Mouse (Mus musculus) heart, postnatal 0 days (tissue): Measurements from ENCODE around the gene Igsf8. TPM values are rescaled to one million over a fixed set of nuclear protein-coding genes. Genes with fewer than 3 reads are reported as not detected.
A peak's percentile ranks its signal among the peaks of the same experiment; 100 is the strongest.

Source experiments
- ATAC-seq: fragments of 200-750 bp; cut with Nextera tagmentation; 2 replicates; pipeline ENCODE4 v1.8.0; 2017; ENCODE audit warnings: low read depth, moderate number of reproducible peaks, moderate library complexity; ENCODE audit not compliant: insufficient read depth
- DNase-seq: peaks from one replicate; pipeline ENCODE4 v3.0.0-alpha.2; 2016; ENCODE audit warnings: low spot score
- H3K27ac ChIP-seq: fragments of 300-500 bp; sonication (generic); 2 replicates; pipeline ENCODE4 v1.5.1; 2014; ENCODE audit warnings: low read depth, mild to moderate bottlenecking
- H3K27me3 ChIP-seq: fragments of 300-500 bp; sonication (generic); 2 replicates; pipeline ENCODE4 v1.6.1; 2014; ENCODE audit warnings: low read length, mixed read lengths; ENCODE audit not compliant: control insufficient read depth, insufficient read depth
- H3K36me3 ChIP-seq: fragments of 300-500 bp; sonication (generic); replicated peaks from 2 replicates; pipeline ENCODE4 v1.6.1; 2014; ENCODE audit warnings: low read length, mixed read lengths; ENCODE audit not compliant: control insufficient read depth, insufficient read depth
- H3K4me1 ChIP-seq: fragments of 300-500 bp; sonication (generic); 2 replicates; pipeline ENCODE4 v1.6.1; 2014; ENCODE audit warnings: antibody characterized with exemption; ENCODE audit not compliant: control insufficient read depth, insufficient read depth
- H3K4me2 ChIP-seq: fragments of 300-500 bp; sonication (generic); 2 replicates; pipeline ENCODE4 v1.6.1; 2014; ENCODE audit warnings: low read depth, mild to moderate bottlenecking, low read length, moderate library complexity
- H3K4me3 ChIP-seq: fragments of 300-500 bp; sonication (generic); 2 replicates; pipeline ENCODE4 v1.5.1; 2014; ENCODE audit warnings: low read depth, low read length
- H3K9ac ChIP-seq: fragments of 300-500 bp; sonication (generic); replicated peaks from 2 replicates; pipeline ENCODE4 v1.6.1; 2014; ENCODE audit warnings: low read depth, low read length, mixed read lengths
- H3K9me3 ChIP-seq: fragments of 300-500 bp; sonication (generic); replicated peaks from 2 replicates; pipeline ENCODE4 v1.6.1; 2016; ENCODE audit warnings: low read length; ENCODE audit not compliant: control insufficient read depth
- CTCF ChIP-seq: IDR thresholded peaks from 2 replicates; pipeline ENCODE4 v1.5.1; 2016; ENCODE audit warnings: antibody characterized with exemption, control low read depth, low read depth
- EP300 ChIP-seq: IDR thresholded peaks from 2 replicates; pipeline ENCODE4 v1.6.1; 2016; ENCODE audit warnings: antibody characterized with exemption, low read depth
- WGBS: fragments of 180-500 bp; shearing (Covaris S2); extraction: QIAGEN DNeasy Blood & Tissue Kit; methylation state at CpG from one replicate; pipeline ENCODE4 v1.1.7; 2014; 5-methylcytosine and 5-hydroxymethylcytosine counted together
- polyA plus RNA-seq: library from polyadenylated mRNA; unstranded; fragments of >200 nt; fragmentation: Nextera tagmentation; extraction: Ambion mirVana; gene quantifications from 2 replicates; pipeline ENCODE4 v1.2.1, GENCODE M21; 2015
- total RNA-seq: library from RNA; depleted of rRNA; stranded (reverse); fragments of >200 nt; gene quantifications from 2 replicates; pipeline ENCODE4 v1.2.3, GENCODE M21; 2014; ENCODE audit warnings: low replicate concordance

Igsf8 gene
- total and polyA plus RNA-seq, 2 experiments from 2014 or later: 11.4 to 22.1 TPM

GRCm38 (mm10) chr1:172289617-172289946 is 28.1 kb downstream of the Igsf8 start:
- Histone ChIP-seq H3K36me3 (peaks cover 62% of the 10 kb centered on the region), H3K9ac (no peak overlapping the region), H3K4me1 (no peaks in the 10 kb centered on the region), H3K27ac (no peak overlapping the region), H3K4me2 (no peak overlapping the region), H3K4me3 (no peak overlapping the region), H3K27me3 (no peaks in the 10 kb centered on the region), H3K9me3 (no peaks in the 10 kb centered on the region)
- WGBS: 73% methylated on average over 3 of the region's 3 CpGs
- ATAC-seq (no peak), DNase-seq (no peak)
- no peak for TF ChIP-seq CTCF
- no peak for TF ChIP-seq EP300

- no peak for TF ChIP-seq EP300
- TF ChIP-seq CTCF: no peak
Observed at GRCm38 (mm10) chr1:172292880-172293279, 31.4 kb downstream of the Igsf8 start.

GRCm38 (mm10) chr1:172293449-172293848 is 32.0 kb downstream of the Igsf8 start:
- Histone ChIP-seq H3K4me1 (peaks cover 26% of the 10 kb centered on the region), H3K27ac (no peak overlapping the region), H3K4me3 (no peak overlapping the region), H3K4me2 (no peak overlapping the region), H3K36me3 (peaks cover 29% of the 10 kb centered on the region), H3K9me3 (no peaks in the 10 kb centered on the region), H3K27me3 (no peaks in the 10 kb centered on the region), H3K9ac (no peak overlapping the region)
- no peak for DNase-seq
- ATAC-seq: no peak
- WGBS: 88% methylated on average over 11 of the region's 11 CpGs
- TF ChIP-seq EP300 (no peak), CTCF (no peak)

More at GRCm38 (mm10) chr1:172292880-172293279, 31.4 kb downstream of the Igsf8 start:
- Histone ChIP-seq H3K4me1 (peaks cover 21% of the 10 kb centered on the region), H3K27me3 (no peaks in the 10 kb centered on the region), H3K4me3 (no peak overlapping the region), H3K27ac (no peak overlapping the region), H3K36me3 (peaks cover 32% of the 10 kb centered on the region), H3K4me2 (no peak overlapping the region), H3K9ac (no peak overlapping the region), H3K9me3 (no peaks in the 10 kb centered on the region)
- DNase-seq (no peak), ATAC-seq (no peak)
- 80% methylated on average over 2 of the region's 2 CpGs for WGBS

- Histone ChIP-seq H3K9me3 (no peaks in the 10 kb centered on the region), H3K4me1 (peaks cover 44% of the 10 kb centered on the region), H3K27ac (peak overlapping the region; percentile 89), H3K4me2 (peak overlapping the region; percentile 64), H3K27me3 (no peaks in the 10 kb centered on the region), H3K4me3 (peak overlapping the region; percentile 44; the same call in 1 of the 2 replicates), H3K9ac (peak overlapping the region; percentile 9; the same call in 1 of the 2 replicates), H3K36me3 (peaks cover 7% of the 10 kb centered on the region)
- TF ChIP-seq CTCF (no peak), EP300 (no peak)
- no peak for ATAC-seq
- no peak for DNase-seq
- WGBS: 32% methylated on average over 4 of the region's 4 CpGs
Observed at GRCm38 (mm10) chr1:172295751-172296197, 34.3 kb downstream of the Igsf8 start.

GRCm38 (mm10) chr1:172296816-172297510 is 35.5 kb downstream of the Igsf8 start:
- Histone ChIP-seq H3K27ac (peak overlapping the region; percentile 89), H3K27me3 (no peaks in the 10 kb centered on the region), H3K9me3 (no peaks in the 10 kb centered on the region), H3K36me3 (peaks cover 6% of the 10 kb centered on the region; the same call in 1 of the 2 replicates), H3K4me1 (peaks cover 48% of the 10 kb centered on the region), H3K4me2 (peak overlapping the region; percentile 64), H3K4me3 (peak overlapping the region; percentile 44), H3K9ac (peak overlapping the region; percentile 61)
- ATAC-seq: peak; percentile 36; the same call in 1 of the 2 replicates
- 53% methylated on average over 6 of the region's 6 CpGs for WGBS
- TF ChIP-seq CTCF: no peak
- no peak for TF ChIP-seq EP300
- no peak for DNase-seq
